In the genomic region with DNA sequence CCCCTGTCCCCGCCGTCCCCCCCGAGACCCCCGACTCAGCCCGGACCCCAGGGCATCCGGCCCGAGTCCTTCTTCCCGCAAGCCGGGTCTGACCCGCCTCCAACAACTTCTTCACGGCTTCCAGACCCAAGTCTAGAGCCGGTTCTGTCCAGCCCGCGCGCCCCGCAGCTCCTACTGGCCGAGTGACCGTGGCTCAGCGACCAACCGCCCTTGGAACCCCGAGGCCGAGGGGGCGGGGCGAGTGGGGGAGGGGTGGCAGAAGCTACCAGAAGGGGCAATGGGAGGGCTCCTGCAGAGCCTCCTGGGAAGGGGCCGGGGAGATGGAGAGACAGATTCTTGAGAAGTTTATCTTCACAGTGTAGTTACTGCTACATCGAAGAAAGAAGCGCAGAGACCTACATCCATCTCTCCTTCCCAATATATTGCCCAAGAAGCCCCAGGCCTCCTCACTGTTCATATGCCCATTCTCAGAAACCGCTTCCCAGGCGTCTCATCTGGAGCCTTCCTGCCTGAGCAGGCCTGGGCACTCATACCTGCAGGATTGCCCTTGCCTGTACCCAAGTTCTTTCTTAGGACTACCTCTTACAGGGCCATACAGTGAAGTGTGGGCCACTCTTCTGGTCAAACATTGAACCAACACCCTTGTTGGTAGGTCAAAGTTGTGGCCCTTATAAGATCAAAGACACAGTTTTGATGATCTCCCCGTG, we compare ENCODE assay signal across 8 mouse cellular contexts. TPM values are rescaled to one million over a fixed set of nuclear protein-coding genes. Genes with fewer than 3 reads are reported as not detected.
DNase-seq lines count a peak whose midpoint lies in the region; ATAC-seq and TF ChIP-seq lines count a peak whose summit lies in the region.

No protein-coding gene starts in this region.

- TF ChIP-seq CTCF in gastrocnemius, adult 2 months (IDR thresholded peaks at IDR 0.05) = no peak
- no peak for TF ChIP-seq CTCF in embryonic fibroblast, embryonic 13.5 days (IDR thresholded peaks at IDR 0.05; ENCODE audit: borderline replicate concordance, insufficient read depth, low read length)

- peak; percentile 76 for ATAC-seq in hindbrain, embryonic 13.5 days (ENCODE audit: low FRiP score)
- ATAC-seq in limb, embryonic 15.5 days (ENCODE audit: insufficient number of reproducible peaks, low FRiP score, low TSS enrichment, low read depth) = no peak
- peak; percentile 79 for ATAC-seq in neural tube, embryonic 12.5 days (ENCODE audit: low FRiP score, low read depth)

- peak overlapping the region; percentile 100 for H3K4me2 ChIP-seq in hindbrain, embryonic 13.5 days
- peak overlapping the region; percentile 99 for H3K4me2 ChIP-seq in limb, embryonic 15.5 days
- peak overlapping the region; percentile 100 for H3K4me2 ChIP-seq in neural tube, embryonic 12.5 days (replicated peaks)

- H3K4me1 ChIP-seq in embryonic fibroblast, embryonic 13.5 days (ENCODE audit: control insufficient read depth, insufficient read depth, low read length) = peaks cover 5% of the 10 kb centered on the region
- peaks cover 17% of the 10 kb centered on the region for H3K4me1 ChIP-seq in hindbrain, embryonic 13.5 days (replicated peaks)
- peaks cover 16% of the 10 kb centered on the region for H3K4me1 ChIP-seq in limb, embryonic 15.5 days
- peaks cover 14% of the 10 kb centered on the region for H3K4me1 ChIP-seq in neural tube, embryonic 12.5 days

- peaks cover 21% of the 10 kb centered on the region for H3K27me3 ChIP-seq in hindbrain, embryonic 13.5 days
- H3K27me3 ChIP-seq in limb, embryonic 15.5 days = peaks cover 14% of the 10 kb centered on the region; the same call in 1 of the 2 replicates
- H3K27me3 ChIP-seq in neural tube, embryonic 12.5 days (replicated peaks) = peaks cover 3% of the 10 kb centered on the region; the same call in 1 of the 2 replicates

- no peaks in the 10 kb centered on the region for H3K9me3 ChIP-seq in hindbrain, embryonic 13.5 days
- H3K9me3 ChIP-seq in limb, embryonic 15.5 days = no peaks in the 10 kb centered on the region
- H3K9me3 ChIP-seq in neural tube, embryonic 12.5 days = no peaks in the 10 kb centered on the region

- TF ChIP-seq POLR2A in embryonic fibroblast, embryonic 13.5 days (IDR thresholded peaks at IDR 0.05; ENCODE audit: low read depth, low read length) = peak; percentile 80

- H3K36me3 ChIP-seq in hindbrain, embryonic 13.5 days = no peaks in the 10 kb centered on the region
- no peaks in the 10 kb centered on the region for H3K36me3 ChIP-seq in limb, embryonic 15.5 days
- H3K36me3 ChIP-seq in neural tube, embryonic 12.5 days = no peaks in the 10 kb centered on the region

- intact Hi-C loops in gastrocnemius, adult 2 months (cut with DNase I) = no loop called here

- H3K4me3 ChIP-seq in gastrocnemius, adult 2 months = peak overlapping the region; percentile 74
- peak overlapping the region; percentile 49 for H3K4me3 ChIP-seq in embryonic fibroblast, embryonic 13.5 days (ENCODE audit: insufficient read depth, low read length)
- H3K4me3 ChIP-seq in hindbrain, embryonic 13.5 days = peak overlapping the region; percentile 66
- H3K4me3 ChIP-seq in limb, embryonic 15.5 days = peak overlapping the region; percentile 54
- H3K4me3 ChIP-seq in neural tube, embryonic 12.5 days = peak overlapping the region; percentile 58

- no peak overlapping the region for H3K27ac ChIP-seq in gastrocnemius, adult 2 months
- peak overlapping the region; percentile 95 for H3K27ac ChIP-seq in embryonic fibroblast, embryonic 13.5 days (ENCODE audit: insufficient read depth, low read length)
- no peak overlapping the region for H3K27ac ChIP-seq in hindbrain, embryonic 13.5 days
- H3K27ac ChIP-seq in limb, embryonic 15.5 days = no peak overlapping the region
- H3K27ac ChIP-seq in neural tube, embryonic 12.5 days = no peak overlapping the region

- peak; percentile 36 for DNase-seq in gastrocnemius, adult 2 months
- DNase-seq in gastrocnemius, adult 18-20 months (ENCODE audit: low spot score) = no peak
- DNase-seq in adrenal gland, postnatal 14 days = peak; percentile 85
- DNase-seq in natural killer cell, adult 2 months (ENCODE audit: low spot score in 2 of 2) = no peak

- 11% methylated on average over 30 of the region's 30 CpGs for WGBS in hindbrain, embryonic 13.5 days
- WGBS in limb, embryonic 15.5 days = 13% methylated on average over 30 of the region's 30 CpGs
- 13% methylated on average over 30 of the region's 30 CpGs for WGBS in neural tube, embryonic 12.5 days

- H3K9ac ChIP-seq in hindbrain, embryonic 13.5 days = peak overlapping the region; percentile 80
- peak overlapping the region; percentile 44 for H3K9ac ChIP-seq in limb, embryonic 15.5 days
- H3K9ac ChIP-seq in neural tube, embryonic 12.5 days = peak overlapping the region; percentile 66

RNA-seq across cellular contexts. Expression of gene 4833427G06Rik, which starts 2.1 kb away (rescaled TPM):
- not detected for total RNA-seq in gastrocnemius, adult 2 months (2021)
- total RNA-seq in gastrocnemius, adult 18-20 months (2021) = not detected
- total RNA-seq in adrenal gland, postnatal 14 days (2021) = not detected in 2 replicates
- polyA plus RNA-seq in embryonic fibroblast, embryonic 13.5 days (2011; ENCODE audit: insufficient read length, low read depth, missing spikeins) = 4.3 and 5.8 TPM in 2 replicates
- 1.2 and 2.1 TPM in 2 replicates for polyA plus RNA-seq in hindbrain, embryonic 13.5 days (2015; fragmentation: Nextera tagmentation; extraction: Ambion mirVana)
- polyA plus RNA-seq in limb, embryonic 15.5 days (2015; fragmentation: Nextera tagmentation; extraction: Ambion mirVana) = not detected in 2 replicates
- polyA plus RNA-seq in neural tube, embryonic 12.5 days (2016; fragmentation: Nextera tagmentation; extraction: Ambion mirVana) = 0.20 TPM in 1 of 2 replicates, not detected in the other

RNA-seq across cellular contexts. Expression of gene Layn, which starts 27.1 kb away (rescaled TPM):
- total RNA-seq in gastrocnemius, adult 2 months (2021) = 1 to 10 TPM in 1 of 2 experiments, under 1 TPM in 1; 0.94 to 2.1 TPM
- total RNA-seq in gastrocnemius, adult 18-20 months (2021) = 1 to 10 TPM; 1.5 to 2.0 TPM
- total RNA-seq in adrenal gland, postnatal 14 days (2021) = 8.2 and 8.6 TPM in 2 replicates
- 32.1 and 48.7 TPM in 2 replicates for polyA plus RNA-seq in embryonic fibroblast, embryonic 13.5 days (2011; ENCODE audit: insufficient read length, low read depth, missing spikeins)
- polyA plus RNA-seq in hindbrain, embryonic 13.5 days (2015; fragmentation: Nextera tagmentation; extraction: Ambion mirVana) = 2.0 and 2.1 TPM in 2 replicates
- polyA plus RNA-seq in limb, embryonic 15.5 days (2015; fragmentation: Nextera tagmentation; extraction: Ambion mirVana) = 9.4 and 10.6 TPM in 2 replicates
- polyA plus RNA-seq in neural tube, embryonic 12.5 days (2016; fragmentation: Nextera tagmentation; extraction: Ambion mirVana) = 2.0 and 2.1 TPM in 2 replicates

RNA-seq across cellular contexts. Expression of gene Btg4, which starts 43.3 kb away (rescaled TPM):
- not detected for total RNA-seq in gastrocnemius, adult 2 months (2021)
- total RNA-seq in gastrocnemius, adult 18-20 months (2021) = not detected
- not detected in 2 replicates for total RNA-seq in adrenal gland, postnatal 14 days (2021)
- not detected in 2 replicates for polyA plus RNA-seq in embryonic fibroblast, embryonic 13.5 days (2011; ENCODE audit: insufficient read length, low read depth, missing spikeins)
- polyA plus RNA-seq in hindbrain, embryonic 13.5 days (2015; fragmentation: Nextera tagmentation; extraction: Ambion mirVana) = not detected in 2 replicates
- polyA plus RNA-seq in limb, embryonic 15.5 days (2015; fragmentation: Nextera tagmentation; extraction: Ambion mirVana) = not detected in 2 replicates
- polyA plus RNA-seq in neural tube, embryonic 12.5 days (2016; fragmentation: Nextera tagmentation; extraction: Ambion mirVana) = not detected in 2 replicates

Comparison
In these comparisons a context has a peak if more than half of its experiments do, and no peak if none do; other contexts are left out.
1. DNase-seq: peak in gastrocnemius, adult 2 months (single experiment) and adrenal gland, postnatal 14 days (single experiment); none in gastrocnemius, adult 18-20 months (single experiment) and natural killer cell, adult 2 months (0 of 2).
2. Peak in every context shown above with its lines, with median percentiles within 50 percentile points of each other: H3K4me3 ChIP-seq, H3K4me2 ChIP-seq and H3K9ac ChIP-seq.